Mouse (Mus musculus): ENCODE measurements around the gene Chrng.

The Chrng gene

GRCm38 (mm10) chr1:87204465-87204864 is at the start of gene Chrng:
TSS of gene Chrng (plus strand) at chr1:87204657.
- no peak for DNase-seq (ENCODE audit: extremely low read depth, insufficient read length, low spot score)

GRCm38 (mm10) chr1:87155531-87156198 is 48.8 kb upstream of the Chrng start:
- DNase-seq (ENCODE audit: extremely low read depth, insufficient read length, low spot score), result no peak

- DNase-seq (ENCODE audit: extremely low read depth, insufficient read length, low spot score), result no peak
These were observed 48.3 kb upstream of the Chrng start, which contains the start of gene Ecel1 for GRCm38 (mm10) chr1:87156199-87156587. TSS of gene Ecel1 (minus strand) at chr1:87156521.

- DNase-seq (ENCODE audit: extremely low read depth, insufficient read length, low spot score), result no peak
These were observed 45.1 kb upstream of the Chrng start for GRCm38 (mm10) chr1:87159396-87159795.

- no peak for DNase-seq (ENCODE audit: extremely low read depth, insufficient read length, low spot score)
These were observed 40.2 kb upstream of the Chrng start for GRCm38 (mm10) chr1:87164164-87164795.

GRCm38 (mm10) chr1:87164796-87165184 is 39.7 kb upstream of the Chrng start:
- no peak for DNase-seq (ENCODE audit: extremely low read depth, insufficient read length, low spot score)

- DNase-seq (ENCODE audit: extremely low read depth, insufficient read length, low spot score), result no peak
These were observed 34.0 kb upstream of the Chrng start for GRCm38 (mm10) chr1:87170458-87170857.

GRCm38 (mm10) chr1:87171312-87171711 is 33.1 kb upstream of the Chrng start:
- no peak for DNase-seq (ENCODE audit: extremely low read depth, insufficient read length, low spot score)

GRCm38 (mm10) chr1:87172316-87172715 is 32.1 kb upstream of the Chrng start:
- DNase-seq (ENCODE audit: extremely low read depth, insufficient read length, low spot score), result no peak

- peak; percentile 80 for DNase-seq (ENCODE audit: extremely low read depth, insufficient read length, low spot score)
These were observed 30.2 kb upstream of the Chrng start for GRCm38 (mm10) chr1:87174006-87174955.

- peak; percentile 95 for DNase-seq (ENCODE audit: extremely low read depth, insufficient read length, low spot score)
These were observed 28.6 kb upstream of the Chrng start for GRCm38 (mm10) chr1:87175852-87176292.

- peak; percentile 85 for DNase-seq (ENCODE audit: extremely low read depth, insufficient read length, low spot score)
These were observed 23.6 kb upstream of the Chrng start for GRCm38 (mm10) chr1:87180896-87181295.

- DNase-seq (ENCODE audit: extremely low read depth, insufficient read length, low spot score), result no peak
These were observed 21.4 kb upstream of the Chrng start, which contains the start of gene Prss56 for GRCm38 (mm10) chr1:87183013-87183412. TSS of gene Prss56 (plus strand) at chr1:87183313.

GRCm38 (mm10) chr1:87183998-87184750 is 20.3 kb upstream of the Chrng start:
- DNase-seq (ENCODE audit: extremely low read depth, insufficient read length, low spot score), result no peak

- peak; percentile 65 for DNase-seq (ENCODE audit: extremely low read depth, insufficient read length, low spot score)
These were observed 19.7 kb upstream of the Chrng start for GRCm38 (mm10) chr1:87184751-87185139.

GRCm38 (mm10) chr1:87185526-87185925 is 18.9 kb upstream of the Chrng start:
- DNase-seq (ENCODE audit: extremely low read depth, insufficient read length, low spot score), result no peak

- no peak for DNase-seq (ENCODE audit: extremely low read depth, insufficient read length, low spot score)
These were observed 18.0 kb upstream of the Chrng start for GRCm38 (mm10) chr1:87186261-87187036.

- peak; percentile 74 for DNase-seq (ENCODE audit: extremely low read depth, insufficient read length, low spot score)
These were observed 17.5 kb upstream of the Chrng start for GRCm38 (mm10) chr1:87187037-87187355.

- no peak for DNase-seq (ENCODE audit: extremely low read depth, insufficient read length, low spot score)
These were observed 14.0 kb upstream of the Chrng start, which contains the start of gene Chrnd for GRCm38 (mm10) chr1:87190429-87190828. TSS of gene Chrnd (plus strand) at chr1:87190607.

- DNase-seq (ENCODE audit: extremely low read depth, insufficient read length, low spot score), result no peak
These were observed 7.2 kb upstream of the Chrng start for GRCm38 (mm10) chr1:87197296-87197695.

All from 3134 (cell line).